Mouse (Mus musculus) brain, embryonic 14.5 days (tissue): ENCODE results near the gene Arhgap21.

ENCODE experiments used
- CTCF ChIP-seq: fragments of 200-500 bp; IDR thresholded peaks from 2 replicates; pipeline ENCODE4 v1.5.1; 2012; ENCODE audit warnings: inconsistent platforms, mild to moderate bottlenecking, moderate library complexity, borderline replicate concordance; ENCODE audit not compliant: insufficient read depth, insufficient read length; ENCODE audit errors: extremely low read depth
- POLR2A ChIP-seq: fragments of 200-500 bp; IDR thresholded peaks from 2 replicates; pipeline ENCODE4 v1.6.1; 2012; ENCODE audit warnings: mild to moderate bottlenecking, inconsistent platforms, borderline replicate concordance; ENCODE audit not compliant: poor library complexity, insufficient read depth, insufficient read length, severe bottlenecking; ENCODE audit errors: extremely low read depth

DNA sequence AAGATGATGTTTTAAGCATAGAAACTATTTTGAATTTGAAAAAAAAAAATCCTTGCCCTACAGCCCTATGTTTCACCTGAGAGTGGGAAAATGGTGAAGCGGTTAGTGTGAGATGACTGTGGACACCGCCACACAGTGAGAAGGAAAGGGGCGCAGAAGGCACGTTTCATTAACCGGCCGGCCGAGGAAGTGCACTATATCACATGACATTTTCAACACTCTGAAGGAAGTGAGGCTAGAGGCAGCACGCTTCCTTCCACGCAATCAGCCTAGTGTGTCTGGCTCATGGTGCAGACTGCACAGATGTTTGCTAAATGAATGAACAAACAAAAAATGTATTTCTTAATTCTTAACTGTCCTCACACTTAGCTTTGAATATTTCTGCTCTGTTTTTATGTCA is 69.4 kb downstream of the Arhgap21 start:
- no peak for TF ChIP-seq CTCF
- no peak for TF ChIP-seq POLR2A
